Mouse (Mus musculus) inflammation-experienced regulatory T-cells, adult 6 months (primary cell): ENCODE data around the gene Ptprm. TPM values are rescaled to one million over a fixed set of nuclear protein-coding genes. Genes with fewer than 3 reads are reported as not detected.

ENCODE experiments used
- ATAC-seq: one replicate; pipeline ENCODE4 v1.8.0; 2017
- polyA plus RNA-seq, 3 experiments: library from polyadenylated mRNA; unstranded; fragments of 100-300 nt; shearing (Covaris generic); gene quantifications; one replicate each; pipeline ENCODE4 v1.2.1; 2017

Gene Ptprm
- polyA plus RNA-seq, 3 experiments from 2014 or later = not detected

GRCm38 (mm10) chr17:66960986-66961385 lies 393.3 kb downstream of the Ptprm start:
- no peak for ATAC-seq

GRCm38 (mm10) chr17:66960557-66960956 lies 393.7 kb downstream of the Ptprm start:
- no peak for ATAC-seq

- ATAC-seq = no peak
Observed at GRCm38 (mm10) chr17:66959815-66960214, 394.4 kb downstream of the Ptprm start.

GRCm38 (mm10) chr17:66958766-66959165 lies 395.5 kb downstream of the Ptprm start:
- no peak for ATAC-seq

GRCm38 (mm10) chr17:66944498-66944897 lies 409.8 kb downstream of the Ptprm start:
- ATAC-seq = no peak

GRCm38 (mm10) chr17:66943539-66943938 lies 410.7 kb downstream of the Ptprm start:
- no peak for ATAC-seq

- no peak for ATAC-seq
Observed at GRCm38 (mm10) chr17:66925611-66926010, 428.6 kb downstream of the Ptprm start.

- no peak for ATAC-seq
Observed at GRCm38 (mm10) chr17:66914696-66915095, 439.6 kb downstream of the Ptprm start.

- no peak for ATAC-seq
Observed at GRCm38 (mm10) chr17:66912533-66912932, 441.7 kb downstream of the Ptprm start.

- no peak for ATAC-seq
Observed at GRCm38 (mm10) chr17:66912120-66912519, 442.1 kb downstream of the Ptprm start.

- ATAC-seq = no peak
Observed at GRCm38 (mm10) chr17:66909901-66910300, 444.4 kb downstream of the Ptprm start.

GRCm38 (mm10) chr17:66908921-66909320 lies 445.3 kb downstream of the Ptprm start:
- no peak for ATAC-seq

- no peak for ATAC-seq
Observed at GRCm38 (mm10) chr17:66894181-66894580, 460.1 kb downstream of the Ptprm start.

GRCm38 (mm10) chr17:66891916-66892315 lies 462.3 kb downstream of the Ptprm start:
- no peak for ATAC-seq

- no peak for ATAC-seq
Observed at GRCm38 (mm10) chr17:66891067-66891862, 463.0 kb downstream of the Ptprm start.

GRCm38 (mm10) chr17:66882304-66882703 lies 472.0 kb downstream of the Ptprm start:
- ATAC-seq = no peak

GRCm38 (mm10) chr17:66880969-66881701 lies 473.1 kb downstream of the Ptprm start:
- no peak for ATAC-seq

- no peak for ATAC-seq
Observed at GRCm38 (mm10) chr17:66879151-66879550, 475.1 kb downstream of the Ptprm start.

GRCm38 (mm10) chr17:66877582-66877981 lies 476.7 kb downstream of the Ptprm start:
- ATAC-seq = no peak

- no peak for ATAC-seq
Observed at GRCm38 (mm10) chr17:66874810-66875209, 479.4 kb downstream of the Ptprm start.

- no peak for ATAC-seq
Observed at GRCm38 (mm10) chr17:66871396-66871795, 482.9 kb downstream of the Ptprm start.

- ATAC-seq = no peak
Observed at GRCm38 (mm10) chr17:66869581-66870002, 484.7 kb downstream of the Ptprm start.

GRCm38 (mm10) chr17:66864441-66864840 lies 489.8 kb downstream of the Ptprm start:
- no peak for ATAC-seq

- ATAC-seq = no peak
Observed at GRCm38 (mm10) chr17:66861557-66861956, 492.7 kb downstream of the Ptprm start.
